Comparison of ENCODE assay signal across 8 mouse cellular contexts in genomic region chr4:125065517-125066307, GRCm38 (mm10). TPM values are rescaled to one million over a fixed set of nuclear protein-coding genes. Genes with fewer than 3 reads are reported as not detected.
DNase-seq lines count a peak whose midpoint lies in the region; ATAC-seq lines count a peak whose summit lies in the region.

Gene Dnali1, minus strand, starts transcription at chr4:125065703.

- no peaks in the 10 kb centered on the region for H3K27me3 ChIP-seq in embryonic facial prominence, embryonic 11.5 days (ENCODE audit: control insufficient read depth, insufficient read depth, low read length)
- H3K27me3 ChIP-seq in liver, embryonic 16.5 days (ENCODE audit: control insufficient read depth, insufficient read depth, low read depth, low read length) = no peaks in the 10 kb centered on the region

- peak within 1 kb of the TSS; percentile 71 for H3K4me2 ChIP-seq in embryonic facial prominence, embryonic 11.5 days (ENCODE audit: low read depth, low read length)
- peak within 1 kb of the TSS; percentile 93 for H3K4me2 ChIP-seq in liver, embryonic 16.5 days (ENCODE audit: low read depth, low read length)

- 0 out of 2 replicates have a peak within 1 kb of the TSS, but pooled peaks have one; percentile 13 for H3K27ac ChIP-seq in embryonic facial prominence, embryonic 11.5 days (replicated peaks; ENCODE audit: low read depth, low read length)
- peak within 1 kb of the TSS; percentile 68 for H3K27ac ChIP-seq in liver, embryonic 16.5 days (ENCODE audit: low read length)

- peak; percentile 82 for DNase-seq in CD4-positive helper T cell, adult 2 months (ENCODE audit: low read depth, low spot score)
- DNase-seq in adrenal gland, postnatal 10 days = peak; percentile 74
- peak; percentile 79 for DNase-seq in embryonic facial prominence, embryonic 11.5 days (ENCODE audit: low spot score)
- DNase-seq in heart, adult 9 months (ENCODE audit: low spot score in 2 of 2) = peak; percentile 59 to 68
- DNase-seq in kidney, adult 18-20 months = peak; percentile 76
- DNase-seq in neural tube, embryonic 10.5 days (ENCODE audit: extremely low spot score, low spot score) = peak; percentile 68
- peak; percentile 80 for DNase-seq in testis, postnatal 10 days (ENCODE audit: low spot score)

- peak within 1 kb of the TSS; percentile 84 for H3K9ac ChIP-seq in embryonic facial prominence, embryonic 11.5 days (replicated peaks; ENCODE audit: low read length)
- H3K9ac ChIP-seq in liver, embryonic 16.5 days (ENCODE audit: low read depth, low read length) = peak within 1 kb of the TSS; percentile 91

- H3K4me3 ChIP-seq in embryonic facial prominence, embryonic 11.5 days (ENCODE audit: low read depth, low read length) = peak within 1 kb of the TSS; percentile 99
- peak within 1 kb of the TSS; percentile 72 for H3K4me3 ChIP-seq in liver, embryonic 16.5 days (ENCODE audit: low read depth, low read length)

- peaks cover 5% of the 10 kb centered on the region; the same call in 1 of the 2 replicates for H3K36me3 ChIP-seq in embryonic facial prominence, embryonic 11.5 days (replicated peaks; ENCODE audit: control insufficient read depth, insufficient read depth, low read depth, low read length)
- H3K36me3 ChIP-seq in liver, embryonic 16.5 days (ENCODE audit: control insufficient read depth, insufficient read depth) = peaks cover 3% of the 10 kb centered on the region

- H3K9me3 ChIP-seq in embryonic facial prominence, embryonic 11.5 days (replicated peaks; ENCODE audit: control insufficient read depth, low read length) = no peaks in the 10 kb centered on the region
- H3K9me3 ChIP-seq in liver, embryonic 16.5 days (replicated peaks; ENCODE audit: control insufficient read depth, low read length) = no peaks in the 10 kb centered on the region

- no peak for ATAC-seq in embryonic facial prominence, embryonic 11.5 days (replicated peaks; ENCODE audit: insufficient number of reproducible peaks, low FRiP score, low TSS enrichment, low read depth)
- ATAC-seq in liver, embryonic 16.5 days (ENCODE audit: low read depth) = no peak

- H3K4me1 ChIP-seq in embryonic facial prominence, embryonic 11.5 days (ENCODE audit: control insufficient read depth, insufficient read depth, low read length) = no peaks in the 10 kb centered on the region
- H3K4me1 ChIP-seq in liver, embryonic 16.5 days (ENCODE audit: control insufficient read depth, low read depth, low read length) = peaks cover 16% of the 10 kb centered on the region

- 3% methylated on average over 26 of the region's 26 CpGs for WGBS in embryonic facial prominence, embryonic 11.5 days
- WGBS in liver, embryonic 16.5 days (ENCODE audit: insufficient replicate concordance) = 2% methylated on average over 26 of the region's 26 CpGs

RNA-seq across cellular contexts. Expression of gene Dnali1, which starts in this region (rescaled TPM):
- total RNA-seq in adrenal gland, postnatal 10 days (2021) = not detected
- polyA plus RNA-seq in embryonic facial prominence, embryonic 11.5 days (2014; fragmentation: Nextera tagmentation; extraction: Ambion mirVana) = 0.22 and 0.35 TPM in 2 replicates
- polyA plus RNA-seq in liver, embryonic 16.5 days (2015; fragmentation: Nextera tagmentation; extraction: Ambion mirVana) = not detected in 2 replicates

Comparison
In these comparisons a context has a peak if more than half of its experiments do, and no peak if none do; other contexts are left out.
1. Peak in DNase-seq in adrenal gland, postnatal 10 days; RNA of the gene not detected or under 1 TPM.
2. Peak in DNase-seq, H3K4me3 ChIP-seq, H3K27ac ChIP-seq, H3K9ac ChIP-seq and H3K4me2 ChIP-seq in embryonic facial prominence, embryonic 11.5 days; RNA of the gene not detected or under 1 TPM.